Comparison of ENCODE assay signal across 8 mouse cellular contexts in the genomic region with DNA sequence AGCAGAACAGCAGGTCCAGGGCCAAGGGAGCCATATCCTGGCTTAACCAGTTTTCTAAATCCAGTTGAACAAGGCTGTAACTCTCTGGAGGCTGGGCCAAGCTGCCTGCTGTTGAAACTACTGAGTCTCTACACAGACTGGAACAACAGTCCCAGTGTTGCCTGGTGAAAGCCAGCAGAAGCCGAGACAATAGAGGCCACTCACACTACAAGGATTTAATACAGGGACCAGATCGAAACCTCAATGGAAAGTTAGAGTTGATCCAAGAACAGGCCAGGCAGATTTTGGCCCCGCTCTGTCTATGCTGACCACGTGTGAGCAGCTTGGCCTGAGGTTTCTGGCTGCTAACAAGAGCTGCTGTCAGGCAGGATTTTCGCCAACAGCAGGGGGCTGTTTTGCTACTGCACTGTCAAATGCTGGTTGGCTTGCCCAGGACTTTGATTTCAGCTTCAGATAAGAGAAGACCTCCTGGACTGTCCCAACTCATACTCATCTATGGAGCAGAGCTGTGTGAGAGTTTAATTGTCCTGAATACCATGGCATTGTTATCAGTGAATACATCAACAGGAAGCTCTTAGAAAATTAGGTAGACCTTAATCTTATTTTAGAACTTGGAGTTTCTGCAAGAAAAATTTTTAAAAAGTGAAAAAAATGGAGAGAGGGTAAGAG.
A peak's percentile ranks its signal among the peaks of the same experiment; 100 is the strongest.
DNase-seq lines count a peak whose midpoint lies in the region; ATAC-seq and TF ChIP-seq lines count a peak whose summit lies in the region.

No protein-coding gene starts in this region.

- H3K4me3 ChIP-seq in gastrocnemius, adult 2 months: no peak overlapping the region
- no peak overlapping the region for H3K4me3 ChIP-seq in intestine, embryonic 16.5 days (ENCODE audit: low read length)

- peak; percentile 69 for DNase-seq in brain, adult 2 months (ENCODE audit: low read depth, low spot score)
- DNase-seq in cerebellum, postnatal 25 days: peak; percentile 24 to 43
- DNase-seq in gastrocnemius, adult 2 months: peak; percentile 56
- DNase-seq in left cerebral cortex, postnatal 14 days (ENCODE audit: low spot score in 2 of 2): peak; percentile 53 to 71
- peak; percentile 23 for DNase-seq in neural tube, embryonic 10.5 days (ENCODE audit: extremely low spot score, low spot score)
- DNase-seq in spleen, postnatal 4 days (ENCODE audit: low spot score in 2 of 2): no peak
- no peak for DNase-seq in thymus, postnatal 25 days

- H3K9me3 ChIP-seq in intestine, embryonic 16.5 days (ENCODE audit: control insufficient read depth, low read length): no peaks in the 10 kb centered on the region

- no peaks in the 10 kb centered on the region for H3K36me3 ChIP-seq in intestine, embryonic 16.5 days (ENCODE audit: control insufficient read depth, insufficient read depth, low read length)

- H3K9ac ChIP-seq in intestine, embryonic 16.5 days (ENCODE audit: low read depth, low read length): no peak overlapping the region

- H3K27ac ChIP-seq in gastrocnemius, adult 2 months: peak overlapping the region; percentile 38; the same call in 1 of the 2 replicates
- H3K27ac ChIP-seq in intestine, embryonic 16.5 days (ENCODE audit: low read length): no peak overlapping the region

- H3K4me2 ChIP-seq in intestine, embryonic 16.5 days (ENCODE audit: low read depth, low read length): no peak overlapping the region

- 47% methylated on average over 5 of the region's 5 CpGs for WGBS in intestine, embryonic 16.5 days

- intact Hi-C loops in gastrocnemius, adult 2 months (cut with DNase I): no loop called here
- intact Hi-C loops in left cerebral cortex, postnatal 14 days (cut with DNase I): no loop called here

- H3K27me3 ChIP-seq in intestine, embryonic 16.5 days (replicated peaks; ENCODE audit: control insufficient read depth, insufficient read depth, low read length): no peaks in the 10 kb centered on the region

- TF ChIP-seq CTCF in gastrocnemius, adult 2 months (IDR thresholded peaks at IDR 0.05): peak; percentile 8; the same call in 1 of the 2 replicates

- H3K4me1 ChIP-seq in intestine, embryonic 16.5 days (ENCODE audit: control insufficient read depth, insufficient read depth, low read length): no peaks in the 10 kb centered on the region

- peak; percentile 60 for ATAC-seq in intestine, embryonic 16.5 days

Comparison
In these comparisons a context has a peak if more than half of its experiments do, and no peak if none do; other contexts are left out.
1. DNase-seq: peak in brain, adult 2 months (single experiment), cerebellum, postnatal 25 days (2 of 2), gastrocnemius, adult 2 months (single experiment), left cerebral cortex, postnatal 14 days (2 of 2) and neural tube, embryonic 10.5 days (single experiment); none in spleen, postnatal 4 days (0 of 2) and thymus, postnatal 25 days (single experiment).